Comparison of ENCODE assay signal across 22 mouse cellular contexts in the genomic region with DNA sequence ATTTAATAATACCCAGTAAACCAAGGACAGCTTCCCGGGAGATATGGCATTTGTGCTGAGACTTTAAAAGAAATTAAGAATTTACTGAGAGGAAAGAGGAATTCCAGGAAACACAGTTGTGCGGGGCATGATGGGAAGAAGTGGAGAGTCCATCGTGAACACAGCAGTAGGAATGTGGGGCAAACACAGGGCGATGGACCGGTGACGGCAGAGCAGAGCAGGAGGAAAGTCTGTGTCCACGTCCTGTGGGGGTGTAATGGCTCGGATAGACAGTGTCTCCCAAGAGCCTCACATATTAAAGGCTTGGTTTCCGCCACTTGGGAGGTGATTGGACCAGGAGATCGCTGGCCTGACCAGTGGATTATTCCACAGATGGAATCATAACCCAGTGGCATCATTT.
"Had no signal": no experiment of that assay in that cellular context is flagged by ENCODE, and none has a peak within 500 bp of the region (broad histone marks: within the 10 kb centered on the region; RNA-seq: fewer than 3 reads in every experiment).

No protein-coding gene starts in this region.

- DNase-seq: kidney, adult 11 months; kidney, postnatal 25 days; left cerebral cortex, postnatal 4 days; liver, postnatal 0 days; lung, embryonic 14.5 days; right cerebral cortex, postnatal 25 days; spleen, adult 18-20 months; thymus, adult 2 months; thymus, postnatal 14 days; thymus, postnatal 4 days had no signal

- ATAC-seq: hindbrain, embryonic 16.5 days; intestine, embryonic 15.5 days; liver, postnatal 0 days; lung, postnatal 0 days; midbrain, embryonic 15.5 days had no signal

- H3K4me2 ChIP-seq: intestine, embryonic 15.5 days; limb, embryonic 12.5 days; limb, embryonic 15.5 days; liver, embryonic 11.5 days; lung, embryonic 14.5 days; midbrain, embryonic 12.5 days; midbrain, embryonic 15.5 days; neural tube, embryonic 13.5 days; stomach, embryonic 15.5 days had no signal

- H3K4me1 ChIP-seq: intestine, embryonic 15.5 days; limb, embryonic 15.5 days; midbrain, embryonic 12.5 days; stomach, embryonic 15.5 days had no signal

- H3K4me3 ChIP-seq: intestine, embryonic 15.5 days; limb, embryonic 12.5 days; limb, embryonic 15.5 days; midbrain, embryonic 12.5 days; midbrain, embryonic 15.5 days; neural tube, embryonic 13.5 days; stomach, embryonic 15.5 days had no signal

- H3K9me3 ChIP-seq: intestine, embryonic 15.5 days; limb, embryonic 12.5 days; limb, embryonic 15.5 days; midbrain, embryonic 12.5 days; midbrain, embryonic 15.5 days; neural tube, embryonic 13.5 days; stomach, embryonic 15.5 days had no signal

- H3K27me3 ChIP-seq: intestine, embryonic 15.5 days; limb, embryonic 15.5 days; midbrain, embryonic 15.5 days; neural tube, embryonic 13.5 days; stomach, embryonic 15.5 days had no signal

- H3K27ac ChIP-seq: intestine, embryonic 15.5 days; limb, embryonic 12.5 days; limb, embryonic 15.5 days; liver, embryonic 14.5 days; macrophage; midbrain, embryonic 12.5 days; midbrain, embryonic 15.5 days; neural tube, embryonic 13.5 days; stomach, embryonic 15.5 days had no signal

- H3K36me3 ChIP-seq: intestine, embryonic 15.5 days; limb, embryonic 12.5 days; limb, embryonic 15.5 days; midbrain, embryonic 12.5 days; midbrain, embryonic 15.5 days; neural tube, embryonic 13.5 days; stomach, embryonic 15.5 days had no signal

- H3K9ac ChIP-seq: intestine, embryonic 15.5 days; limb, embryonic 12.5 days; limb, embryonic 15.5 days; liver, embryonic 14.5 days; liver, postnatal 0 days; lung, embryonic 14.5 days; midbrain, embryonic 12.5 days; midbrain, embryonic 15.5 days; neural tube, embryonic 13.5 days; stomach, embryonic 15.5 days had no signal
